Mouse (Mus musculus): Measurements from ENCODE around the gene Iglon5. TPM values are rescaled to one million over a fixed set of nuclear protein-coding genes. Genes with fewer than 3 reads are reported as not detected.
A peak's percentile ranks its signal among the peaks of the same experiment; 100 is the strongest.

Gene Iglon5
- polyA plus RNA-seq, 1 experiment from 2014 or later: 0.72 TPM

DNA sequence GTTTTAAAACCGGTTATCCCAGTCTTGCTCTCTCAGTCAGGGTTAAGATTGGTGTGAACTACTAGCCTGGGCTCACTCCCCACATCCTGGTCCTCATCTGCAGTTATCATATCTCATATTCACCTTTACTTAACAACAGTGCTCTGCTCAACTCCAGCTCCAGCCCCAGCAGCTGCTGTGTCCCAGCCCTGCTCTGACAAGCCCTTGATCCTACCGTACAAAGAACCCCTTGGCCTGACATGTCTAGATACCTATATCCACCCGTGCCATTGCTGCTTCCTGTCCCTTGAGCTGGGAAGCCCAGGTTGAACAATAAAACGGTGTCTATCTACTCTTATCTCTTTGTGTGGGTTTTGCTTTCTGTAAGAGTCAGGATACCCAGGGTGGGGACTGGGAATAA, 60.4 kb downstream of the Iglon5 start:
- Histone ChIP-seq H3K36me3 (ENCODE audit: control insufficient read depth, insufficient read depth, low read length) (no peaks in the 10 kb centered on the region), H3K4me1 (replicated peaks; ENCODE audit: control insufficient read depth, insufficient read depth, low read length) (no peaks in the 10 kb centered on the region), H3K4me2 (ENCODE audit: low read length) (no peak overlapping the region), H3K4me3 (ENCODE audit: low read depth, low read length) (no peak overlapping the region), H3K9ac (ENCODE audit: low read length) (no peak overlapping the region), H3K27ac (ENCODE audit: low read depth) (no peak overlapping the region), H3K9me3 (ENCODE audit: control insufficient read depth, low read length) (no peaks in the 10 kb centered on the region), H3K27me3 (replicated peaks; ENCODE audit: control insufficient read depth, insufficient read depth, low read length) (no peaks in the 10 kb centered on the region)
- DNase-seq (ENCODE audit: low spot score): no peak
- ATAC-seq (replicated peaks; ENCODE audit: low FRiP score, low TSS enrichment, low read depth): peak; percentile 41; the same call in 1 of the 2 replicates
- 43% methylated on average over 4 of the region's 4 CpGs for WGBS

- ATAC-seq (replicated peaks; ENCODE audit: low FRiP score, low TSS enrichment, low read depth) (no peak), DNase-seq (ENCODE audit: low spot score) (no peak)
- Histone ChIP-seq H3K27ac (ENCODE audit: low read depth) (no peak within 1 kb of the TSS), H3K9ac (ENCODE audit: low read length) (no peak within 1 kb of the TSS), H3K4me3 (ENCODE audit: low read depth, low read length) (no peak within 1 kb of the TSS), H3K9me3 (ENCODE audit: control insufficient read depth, low read length) (no peaks in the 10 kb centered on the region), H3K4me1 (replicated peaks; ENCODE audit: control insufficient read depth, insufficient read depth, low read length) (no peaks in the 10 kb centered on the region), H3K27me3 (replicated peaks; ENCODE audit: control insufficient read depth, insufficient read depth, low read length) (no peaks in the 10 kb centered on the region), H3K36me3 (ENCODE audit: control insufficient read depth, insufficient read depth, low read length) (no peaks in the 10 kb centered on the region), H3K4me2 (ENCODE audit: low read length) (no peak within 1 kb of the TSS)
- WGBS: 82% methylated on average over 8 of the region's 8 CpGs
These were observed 62.5 kb downstream of the Iglon5 start, which contains the start of gene Lim2 for GRCm38 (mm10) chr7:43427406-43427805. Gene Lim2, plus strand, starts transcription at chr7:43427670.

- no peak overlapping the region for H3K27ac ChIP-seq (ENCODE audit: low read depth)
- no peaks in the 10 kb centered on the region for H3K9me3 ChIP-seq (ENCODE audit: control insufficient read depth, low read length)
- H3K36me3 ChIP-seq (ENCODE audit: control insufficient read depth, insufficient read depth, low read length): no peaks in the 10 kb centered on the region
- H3K4me3 ChIP-seq (ENCODE audit: low read depth, low read length): no peak overlapping the region
- H3K4me1 ChIP-seq (replicated peaks; ENCODE audit: control insufficient read depth, insufficient read depth, low read length): no peaks in the 10 kb centered on the region
- no peak overlapping the region for H3K4me2 ChIP-seq (ENCODE audit: low read length)
- no peak overlapping the region for H3K9ac ChIP-seq (ENCODE audit: low read length)
- ATAC-seq (replicated peaks; ENCODE audit: low FRiP score, low TSS enrichment, low read depth): no peak
- WGBS: 61% methylated on average over 3 of the region's 3 CpGs
- no peak for DNase-seq (ENCODE audit: low spot score)
- H3K27me3 ChIP-seq (replicated peaks; ENCODE audit: control insufficient read depth, insufficient read depth, low read length): no peaks in the 10 kb centered on the region
These were observed 65.8 kb downstream of the Iglon5 start for GRCm38 (mm10) chr7:43423991-43424625.

- Histone ChIP-seq H3K4me3 (ENCODE audit: low read depth, low read length) (no peak overlapping the region), H3K27ac (ENCODE audit: low read depth) (no peak overlapping the region), H3K4me1 (replicated peaks; ENCODE audit: control insufficient read depth, insufficient read depth, low read length) (no peaks in the 10 kb centered on the region), H3K9me3 (ENCODE audit: control insufficient read depth, low read length) (no peaks in the 10 kb centered on the region), H3K4me2 (ENCODE audit: low read length) (peak overlapping the region; percentile 25; the same call in 1 of the 2 replicates), H3K9ac (ENCODE audit: low read length) (no peak overlapping the region), H3K36me3 (ENCODE audit: control insufficient read depth, insufficient read depth, low read length) (no peaks in the 10 kb centered on the region), H3K27me3 (replicated peaks; ENCODE audit: control insufficient read depth, insufficient read depth, low read length) (no peaks in the 10 kb centered on the region)
- ATAC-seq (replicated peaks; ENCODE audit: low FRiP score, low TSS enrichment, low read depth) (peak; percentile 86), DNase-seq (ENCODE audit: low spot score) (peak; percentile 93)
- WGBS: 15% methylated on average over 11 of the region's 11 CpGs
These were observed 66.8 kb downstream of the Iglon5 start for GRCm38 (mm10) chr7:43422995-43423617.

Small RNAs within 50 kb of the gene (microRNA-seq; reads per million reads assigned to microRNA genes)
- gene Mir7051: 1.1 reads per million, percentile 9 among the genes with 10 or more reads in this experiment

Other genes starting within 250 kb of the Iglon5 start
- gene Zfp715, start 176.8 kb downstream of the Iglon5 start, polyA plus RNA-seq (2014; fragmentation: Nextera tagmentation; extraction: Ambion mirVana): 14.1 and 14.9 TPM in 2 replicates
- gene Siglecf, start 138.7 kb downstream of the Iglon5 start, polyA plus RNA-seq (2014; fragmentation: Nextera tagmentation; extraction: Ambion mirVana): 0.30 and 0.66 TPM in 2 replicates
- gene Siglecg, start 81.9 kb downstream of the Iglon5 start, polyA plus RNA-seq (2014; fragmentation: Nextera tagmentation; extraction: Ambion mirVana): 0.20 and 0.31 TPM in 2 replicates
- gene Lim2, start 62.4 kb downstream of the Iglon5 start, polyA plus RNA-seq (2014; fragmentation: Nextera tagmentation; extraction: Ambion mirVana): 0.22 and 0.60 TPM in 2 replicates
- gene Nkg7, start 53.0 kb downstream of the Iglon5 start, polyA plus RNA-seq (2014; fragmentation: Nextera tagmentation; extraction: Ambion mirVana): 2.8 and 3.4 TPM in 2 replicates
- not detected in 2 replicates for gene Cldnd2, start 49.3 kb downstream of the Iglon5 start, polyA plus RNA-seq (2014; fragmentation: Nextera tagmentation; extraction: Ambion mirVana)
- 347 and 370 TPM in 2 replicates for gene Etfb, start 46.0 kb downstream of the Iglon5 start, polyA plus RNA-seq (2014; fragmentation: Nextera tagmentation; extraction: Ambion mirVana)
- gene Gm45233, start 45.9 kb downstream of the Iglon5 start, polyA plus RNA-seq (2014; fragmentation: Nextera tagmentation; extraction: Ambion mirVana): 0.39 TPM in 1 of 2 replicates, not detected in the other
- 4.2 and 5.6 TPM in 2 replicates for gene Vsig10l, start 26.9 kb downstream of the Iglon5 start, polyA plus RNA-seq (2014; fragmentation: Nextera tagmentation; extraction: Ambion mirVana)
- not detected in 2 replicates for gene 4931406B18Rik, start 15.9 kb upstream of the Iglon5 start, polyA plus RNA-seq (2014; fragmentation: Nextera tagmentation; extraction: Ambion mirVana)
- 1.7 and 2.0 TPM in 2 replicates for gene Cd33, start 54.4 kb upstream of the Iglon5 start, polyA plus RNA-seq (2014; fragmentation: Nextera tagmentation; extraction: Ambion mirVana)
- 3.4 and 3.8 TPM in 2 replicates for gene Zfp658, start 72.2 kb upstream of the Iglon5 start, polyA plus RNA-seq (2014; fragmentation: Nextera tagmentation; extraction: Ambion mirVana)
- gene Zfp719, start 89.5 kb upstream of the Iglon5 start, polyA plus RNA-seq (2014; fragmentation: Nextera tagmentation; extraction: Ambion mirVana): 12.4 TPM in 2 replicates
- gene Zfp819, start 117.1 kb upstream of the Iglon5 start, polyA plus RNA-seq (2014; fragmentation: Nextera tagmentation; extraction: Ambion mirVana): not detected in 2 replicates
- gene Ceacam18, start 144.6 kb upstream of the Iglon5 start, polyA plus RNA-seq (2014; fragmentation: Nextera tagmentation; extraction: Ambion mirVana): 2.3 and 3.5 TPM in 2 replicates
- 1.2 and 1.7 TPM in 2 replicates for gene Siglece, start 170.1 kb upstream of the Iglon5 start, polyA plus RNA-seq (2014; fragmentation: Nextera tagmentation; extraction: Ambion mirVana)
- 9.4 and 9.8 TPM in 2 replicates for gene Ctu1, start 181.9 kb upstream of the Iglon5 start, polyA plus RNA-seq (2014; fragmentation: Nextera tagmentation; extraction: Ambion mirVana)
- 0.26 and 0.39 TPM in 2 replicates for gene Klk14, start 200.3 kb upstream of the Iglon5 start, polyA plus RNA-seq (2014; fragmentation: Nextera tagmentation; extraction: Ambion mirVana)
- 0.86 and 1.2 TPM in 2 replicates for gene Klk13, start 222.5 kb upstream of the Iglon5 start, polyA plus RNA-seq (2014; fragmentation: Nextera tagmentation; extraction: Ambion mirVana)

All from intestine, embryonic 14.5 days (tissue).